Mouse (Mus musculus) liver, postnatal 0 days (tissue): ENCODE measurements around the gene LTO1.

Source experiments
- CTCF ChIP-seq: sonication (generic); IDR thresholded peaks from 2 replicates; pipeline ENCODE4 v1.5.1; 2016; ENCODE audit warnings: antibody characterized with exemption, low read depth
- EP300 ChIP-seq: IDR thresholded peaks from 2 replicates; pipeline ENCODE4 v1.6.1; 2016; ENCODE audit warnings: antibody characterized with exemption, low read depth, mild to moderate bottlenecking

- TF ChIP-seq CTCF (no peak), EP300 (no peak)
Measured at GRCm38 (mm10) chr7:144896294-144897218, 18.3 kb upstream of the LTO1 start, which contains the start of gene Fgf15.
